In the genomic region with DNA sequence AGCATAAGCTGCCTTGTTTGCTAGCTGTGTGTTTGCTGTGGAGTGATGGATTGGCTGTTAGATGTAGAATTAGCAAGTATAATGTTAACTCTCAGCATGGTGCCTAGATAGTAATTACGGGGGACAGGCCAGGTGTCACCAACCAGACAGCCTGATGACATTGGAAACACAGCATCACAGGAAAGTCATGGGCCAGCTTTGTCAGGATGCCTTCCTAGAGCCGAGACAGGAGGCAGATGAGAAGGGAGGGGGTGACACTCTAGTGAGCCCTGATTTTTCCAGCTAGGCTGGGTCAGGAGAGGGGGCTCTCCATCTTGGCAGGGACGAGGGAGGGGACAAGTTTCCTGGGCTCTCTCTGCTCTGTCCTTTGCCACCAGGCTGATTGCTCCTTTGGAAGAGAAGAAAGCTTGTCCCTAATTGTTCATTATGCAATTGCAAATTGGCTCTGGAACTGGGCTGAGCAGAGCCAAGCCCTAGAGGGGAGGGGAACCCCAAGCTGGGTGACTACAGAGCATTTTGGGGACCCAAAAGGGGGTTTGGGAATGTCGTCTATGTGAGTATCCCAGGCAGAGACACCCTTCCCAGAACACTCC, we compare ENCODE assay signal across 8 mouse cellular contexts. TPM values are rescaled to one million over a fixed set of nuclear protein-coding genes. Genes with fewer than 3 reads are reported as not detected.
DNase-seq lines count a peak whose midpoint lies in the region; ATAC-seq lines count a peak whose summit lies in the region.

No protein-coding gene starts in this region.

- no peak for ATAC-seq in inflammation-experienced regulatory T-cells, adult 6 months

- DNase-seq in adrenal gland, postnatal 10 days: peak; percentile 43
- DNase-seq in adrenal gland, postnatal 36 days: no peak
- DNase-seq in right cerebral cortex, adult 18-20 months: peak; percentile 57
- no peak for DNase-seq in right cerebral cortex, postnatal 14 days
- DNase-seq in layer of hippocampus, postnatal 36 days: peak; percentile 43 to 51
- peak; percentile 71 for DNase-seq in retina, postnatal 1 day
- DNase-seq in lung, adult 18-20 months: no peak

RNA-seq across cellular contexts. Expression of a gene that starts 29.6 kb away (rescaled TPM):
- 100 to 1,000 TPM; 183 to 188 TPM for total RNA-seq in adrenal gland, postnatal 10 days (2021)
- 100 to 1,000 TPM; 256 to 280 TPM for total RNA-seq in adrenal gland, postnatal 36 days (2021)
- total RNA-seq in layer of hippocampus, postnatal 36 days (2021): 10 to 100 TPM; 54.4 to 57.3 TPM
- 10 to 100 TPM; 18.2 to 32.0 (median 23.3) TPM for polyA plus RNA-seq in inflammation-experienced regulatory T-cells, adult 6 months (2017; shearing (Covaris generic))

Comparison
In these comparisons a context has a peak if more than half of its experiments do, and no peak if none do; other contexts are left out.
1. DNase-seq: peak in adrenal gland, postnatal 10 days (single experiment), right cerebral cortex, adult 18-20 months (single experiment), layer of hippocampus, postnatal 36 days (2 of 2) and retina, postnatal 1 day (single experiment); none in adrenal gland, postnatal 36 days (0 of 2), right cerebral cortex, postnatal 14 days (single experiment) and lung, adult 18-20 months (0 of 2).